Mouse (Mus musculus): Measurements from ENCODE around the gene Mkln1. TPM values are rescaled to one million over a fixed set of nuclear protein-coding genes. Genes with fewer than 3 reads are reported as not detected.

The Mkln1 gene
- total RNA-seq, 2 experiments from 2014 or later: 189 to 196 TPM

- DNase-seq (ENCODE audit: low spot score in 2 of 2): no peak
Observed at GRCm38 (mm10) chr6:31502614-31503013, 104.1 kb downstream of the Mkln1 start.

GRCm38 (mm10) chr6:31513726-31514125 lies 115.2 kb downstream of the Mkln1 start:
- DNase-seq (ENCODE audit: low spot score in 2 of 2): no peak

GRCm38 (mm10) chr6:31517681-31518337 lies 119.3 kb downstream of the Mkln1 start:
- DNase-seq (ENCODE audit: low spot score in 2 of 2): no peak

DNA sequence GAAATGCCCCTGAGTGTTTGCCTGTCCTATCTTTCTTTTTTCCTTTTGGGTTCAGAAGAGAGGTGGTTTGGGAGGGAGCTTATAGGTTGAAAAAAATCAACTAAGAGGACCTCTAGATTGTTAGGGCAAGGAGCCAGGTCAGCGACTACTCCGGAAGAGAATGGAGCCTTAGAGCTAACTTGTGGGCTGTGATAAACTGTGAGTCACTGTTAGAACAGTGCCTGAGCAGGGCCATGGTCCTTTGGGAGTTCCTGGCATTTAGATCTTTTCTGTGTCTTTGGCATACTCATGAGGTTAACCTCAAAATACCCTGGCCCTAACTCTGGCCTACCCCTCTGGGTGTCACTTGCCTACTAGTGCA lies 119.8 kb downstream of the Mkln1 start:
- DNase-seq (ENCODE audit: low spot score in 2 of 2): no peak

DNA sequence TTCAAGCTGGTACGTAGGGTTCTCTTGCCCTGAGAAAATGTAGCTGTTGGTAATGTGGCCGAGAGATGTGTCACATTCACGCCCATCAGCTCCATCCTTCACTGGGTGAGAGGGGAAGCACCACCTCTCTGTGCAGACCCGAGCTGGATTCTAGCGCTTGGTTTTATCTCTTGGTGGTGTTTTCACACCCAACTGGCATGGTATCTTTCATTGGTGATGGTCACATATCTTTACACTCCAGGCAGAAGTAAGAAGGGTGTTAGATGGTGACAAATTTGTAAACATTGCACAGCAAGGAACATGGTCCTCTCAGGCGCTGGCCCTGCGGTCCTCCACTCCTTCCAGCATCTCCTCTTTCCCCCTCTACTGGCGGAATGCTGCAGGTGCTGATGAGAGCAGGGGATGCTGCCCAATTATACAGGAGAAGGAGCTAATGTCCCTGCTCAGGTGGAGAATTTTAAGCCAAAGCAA lies 120.5 kb downstream of the Mkln1 start:
- no peak for DNase-seq (ENCODE audit: low spot score in 2 of 2)

- no peak for DNase-seq (ENCODE audit: low spot score in 2 of 2)
Observed at GRCm38 (mm10) chr6:31520486-31521215, 122.1 kb downstream of the Mkln1 start.

- no peak for DNase-seq (ENCODE audit: low spot score in 2 of 2)
Observed at GRCm38 (mm10) chr6:31521491-31522355, 123.2 kb downstream of the Mkln1 start.

- DNase-seq (ENCODE audit: low spot score in 2 of 2): no peak
Observed at GRCm38 (mm10) chr6:31522478-31522877, 123.9 kb downstream of the Mkln1 start.

DNA sequence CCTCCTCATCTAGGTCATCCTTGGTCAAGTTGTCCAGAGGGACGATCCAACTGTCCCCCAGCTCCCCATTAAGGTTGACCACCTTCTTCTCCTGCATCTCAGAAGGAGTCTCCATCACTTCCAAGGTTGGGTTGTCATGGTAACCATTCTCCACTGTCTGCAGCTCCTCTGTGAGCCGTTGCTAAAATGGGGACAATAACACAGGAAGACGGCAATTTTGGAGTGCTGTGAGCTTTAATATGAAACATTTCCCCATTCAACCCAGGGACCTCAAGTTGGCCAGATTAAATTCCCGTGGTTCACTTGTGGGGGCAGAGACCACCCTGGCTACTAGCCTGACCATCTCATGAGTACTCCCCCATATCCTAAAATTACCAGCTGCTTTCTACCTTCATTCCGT lies 124.5 kb downstream of the Mkln1 start:
- DNase-seq (ENCODE audit: low spot score in 2 of 2): no peak

GRCm38 (mm10) chr6:31523657-31524056 lies 125.1 kb downstream of the Mkln1 start:
- DNase-seq (ENCODE audit: low spot score in 2 of 2): no peak

GRCm38 (mm10) chr6:31524121-31524520 lies 125.6 kb downstream of the Mkln1 start:
- DNase-seq (ENCODE audit: low spot score in 2 of 2): no peak

- DNase-seq (ENCODE audit: low spot score in 2 of 2): no peak
Observed at GRCm38 (mm10) chr6:31524647-31525046, 126.1 kb downstream of the Mkln1 start.

GRCm38 (mm10) chr6:31525231-31525900 lies 126.8 kb downstream of the Mkln1 start:
- DNase-seq (ENCODE audit: low spot score in 2 of 2): peak; percentile 50 to 53

DNA sequence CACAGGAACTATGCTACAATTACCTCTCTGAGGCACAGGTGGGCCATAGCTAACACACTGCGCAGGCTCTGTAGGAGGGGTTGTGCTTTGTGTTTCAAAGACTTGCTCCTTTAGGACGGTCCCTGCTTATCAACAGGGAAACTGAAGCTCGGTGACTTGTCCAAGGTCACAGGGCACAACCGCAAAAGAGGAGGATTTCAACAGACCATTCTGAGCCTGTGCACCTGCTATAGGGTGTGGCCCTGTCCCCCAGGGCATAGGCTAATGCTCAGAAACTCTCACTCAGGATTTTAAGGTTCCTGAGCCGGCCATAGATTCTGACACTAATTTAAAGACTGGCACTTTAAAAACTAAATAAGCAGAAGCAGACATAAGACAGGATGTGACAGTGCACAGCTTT lies 128.4 kb downstream of the Mkln1 start:
- no peak for DNase-seq (ENCODE audit: low spot score in 2 of 2)

GRCm38 (mm10) chr6:31527897-31528296 lies 129.4 kb downstream of the Mkln1 start:
- peak; percentile 57 to 63 for DNase-seq (ENCODE audit: low spot score in 2 of 2)

DNA sequence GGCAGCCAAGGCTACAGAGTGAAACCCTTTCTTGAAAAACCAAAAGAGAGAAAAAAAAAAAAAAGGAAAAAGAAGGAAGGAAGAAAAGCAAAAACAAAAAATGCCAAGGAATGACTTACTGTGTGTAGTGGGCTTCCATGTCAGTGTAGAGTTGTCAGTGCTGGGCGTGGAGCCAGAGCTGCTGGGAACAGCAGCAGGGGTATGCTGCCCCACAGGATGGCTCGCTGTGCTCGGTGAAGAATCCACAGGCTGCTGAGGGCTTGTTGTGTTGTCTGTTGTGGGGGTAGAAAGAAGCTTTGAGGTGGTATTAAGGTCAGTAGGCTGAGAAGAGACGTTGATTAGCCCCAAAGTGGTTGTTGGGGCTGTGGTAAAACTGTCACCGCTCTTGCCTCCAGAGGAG lies 129.8 kb downstream of the Mkln1 start:
- no peak for DNase-seq (ENCODE audit: low spot score in 2 of 2)

DNA sequence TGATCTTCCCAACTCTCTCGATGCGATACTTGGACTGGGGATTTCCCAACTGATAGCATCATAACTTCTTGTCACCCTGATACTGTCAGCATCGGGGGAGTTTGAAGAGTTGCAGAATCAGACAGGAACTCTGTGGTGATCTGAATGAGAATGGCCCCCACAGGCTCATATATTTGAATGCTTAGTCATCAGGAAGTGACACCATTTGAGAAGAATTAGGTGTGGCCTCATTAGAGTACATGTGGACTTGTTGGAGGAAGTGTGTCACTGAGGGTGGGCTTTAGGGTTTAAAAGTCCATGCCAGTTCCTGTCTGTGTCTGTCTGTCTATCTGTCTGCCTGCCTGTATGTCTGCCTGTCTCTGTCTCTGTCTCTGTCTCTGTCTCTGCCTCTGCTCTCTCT lies 133.3 kb downstream of the Mkln1 start:
- DNase-seq (ENCODE audit: low spot score in 2 of 2): no peak

DNA sequence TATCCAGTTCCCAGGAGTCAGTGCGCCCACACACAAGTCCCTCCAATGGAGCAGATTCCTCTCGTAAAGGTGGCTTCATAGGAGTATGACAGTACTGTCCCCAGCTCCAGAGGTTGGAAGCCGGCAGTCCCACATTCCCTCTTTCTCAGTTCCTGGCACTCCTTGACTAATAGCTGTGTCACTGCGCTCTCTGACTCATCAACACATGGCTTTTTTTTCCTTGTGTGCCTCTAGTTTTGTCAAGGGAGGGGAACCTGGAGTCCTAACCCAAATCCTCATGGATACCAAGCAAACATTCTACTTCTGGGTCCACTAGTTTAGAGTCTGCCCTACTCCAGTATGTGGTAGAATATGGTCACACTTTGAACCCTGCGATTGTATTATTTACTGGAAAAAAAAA lies 136.2 kb downstream of the Mkln1 start:
- DNase-seq (ENCODE audit: low spot score in 2 of 2): no peak

- no peak for DNase-seq (ENCODE audit: low spot score in 2 of 2)
Observed at GRCm38 (mm10) chr6:31537193-31537592, 138.7 kb downstream of the Mkln1 start.

DNA sequence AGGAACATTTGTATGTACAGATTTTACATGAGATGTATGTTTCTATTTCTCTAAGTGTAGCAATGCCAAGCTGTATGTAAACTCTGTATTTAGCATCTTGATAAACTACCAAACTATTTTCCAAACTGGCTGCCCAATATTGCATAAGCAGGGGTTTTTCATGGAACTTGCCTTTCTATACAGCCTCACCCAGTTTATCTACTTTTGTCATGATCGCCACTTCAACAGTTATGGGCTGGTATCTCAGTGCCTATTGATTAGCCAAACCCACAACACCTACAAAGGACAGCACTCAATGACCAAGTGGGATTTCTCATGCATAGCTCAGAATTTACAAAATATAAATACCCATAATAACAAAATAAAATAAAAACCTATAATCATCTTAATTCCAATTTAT lies 139.6 kb downstream of the Mkln1 start:
- DNase-seq (ENCODE audit: low spot score in 2 of 2): no peak

GRCm38 (mm10) chr6:31540018-31540417 lies 141.5 kb downstream of the Mkln1 start:
- no peak for DNase-seq (ENCODE audit: low spot score in 2 of 2)
